Mouse (Mus musculus) urinary bladder, adult 2 months (tissue): ENCODE measurements around the gene Morc3. TPM values are rescaled to one million over a fixed set of nuclear protein-coding genes. Genes with fewer than 3 reads are reported as not detected.

Experiments
- DNase-seq: peaks from one replicate; pipeline ENCODE4 v3.0.0; 2022; ENCODE audit warnings: low spot score
- polyA plus RNA-seq: library from polyadenylated mRNA; depleted of rRNA; stranded (reverse); fragments of >200 nt; gene quantifications from 2 replicates; pipeline ENCODE4 v1.2.3, GENCODE M21; 2012

Morc3 gene
- polyA plus RNA-seq, 1 experiment, result 28.4 TPM

GRCm38 (mm10) chr16:93883423-93884085 lies 51.6 kb downstream of the Morc3 start, which contains the start of gene Chaf1b:
Gene Chaf1b, plus strand, starts transcription at chr16:93883901.
- peak; percentile 95 for DNase-seq

GRCm38 (mm10) chr16:93884086-93884721 lies 52.3 kb downstream of the Morc3 start:
- DNase-seq, result no peak

GRCm38 (mm10) chr16:93884722-93885113 lies 52.8 kb downstream of the Morc3 start:
- no peak for DNase-seq

- no peak for DNase-seq
These were observed 56.6 kb downstream of the Morc3 start for GRCm38 (mm10) chr16:93888481-93888880.

- DNase-seq, result no peak
These were observed 59.2 kb downstream of the Morc3 start for GRCm38 (mm10) chr16:93890948-93891604.

GRCm38 (mm10) chr16:93893285-93893684 lies 61.4 kb downstream of the Morc3 start:
- DNase-seq, result no peak

- DNase-seq, result no peak
These were observed 71.1 kb downstream of the Morc3 start for GRCm38 (mm10) chr16:93903027-93903426.

- DNase-seq, result no peak
These were observed 74.5 kb downstream of the Morc3 start for GRCm38 (mm10) chr16:93906156-93907014.

- no peak for DNase-seq
These were observed 75.8 kb downstream of the Morc3 start for GRCm38 (mm10) chr16:93907761-93908160.

- DNase-seq, result no peak
These were observed 76.3 kb downstream of the Morc3 start for GRCm38 (mm10) chr16:93908196-93908595.

GRCm38 (mm10) chr16:93909936-93910335 lies 78.0 kb downstream of the Morc3 start:
- no peak for DNase-seq

GRCm38 (mm10) chr16:93910735-93911665 lies 79.1 kb downstream of the Morc3 start:
- no peak for DNase-seq

GRCm38 (mm10) chr16:93912158-93912557 lies 80.2 kb downstream of the Morc3 start:
- DNase-seq, result no peak

- no peak for DNase-seq
These were observed 80.9 kb downstream of the Morc3 start for GRCm38 (mm10) chr16:93912808-93913207.

GRCm38 (mm10) chr16:93913881-93914576 lies 82.1 kb downstream of the Morc3 start:
- no peak for DNase-seq

GRCm38 (mm10) chr16:93915338-93915849 lies 83.5 kb downstream of the Morc3 start:
- no peak for DNase-seq

GRCm38 (mm10) chr16:93917712-93918678 lies 86.1 kb downstream of the Morc3 start:
- peak; percentile 71 for DNase-seq

GRCm38 (mm10) chr16:93918679-93919060 lies 86.7 kb downstream of the Morc3 start:
- no peak for DNase-seq

- DNase-seq, result no peak
These were observed 87.3 kb downstream of the Morc3 start for GRCm38 (mm10) chr16:93919189-93919588.
